Mouse (Mus musculus) hindbrain, embryonic 10.5 days (tissue): ENCODE results near the gene Lrig1. TPM values are rescaled to one million over a fixed set of nuclear protein-coding genes. Genes with fewer than 3 reads are reported as not detected.

ENCODE experiments used
- DNase-seq: peaks from one replicate; pipeline ENCODE4 v3.0.0-alpha.2; 2017; ENCODE audit warnings: low spot score
- H3K27ac ChIP-seq: fragments of 300-500 bp; sonication (generic); 2 replicates; pipeline ENCODE4 v1.5.1; 2016; ENCODE audit warnings: mild to moderate bottlenecking, moderate library complexity
- H3K27me3 ChIP-seq: fragments of 300-500 bp; sonication (generic); 2 replicates; pipeline ENCODE4 v1.6.1; 2016; ENCODE audit warnings: mild to moderate bottlenecking; ENCODE audit not compliant: poor library complexity, insufficient read depth, severe bottlenecking
- H3K36me3 ChIP-seq: fragments of 300-500 bp; sonication (generic); 2 replicates; pipeline ENCODE4 v1.6.1; 2016; ENCODE audit warnings: mild to moderate bottlenecking, moderate library complexity
- H3K4me1 ChIP-seq: fragments of 300-500 bp; sonication (generic); replicated peaks from 2 replicates; pipeline ENCODE4 v1.6.1; 2016; ENCODE audit warnings: mild to moderate bottlenecking
- H3K4me3 ChIP-seq: fragments of 300-500 bp; sonication (generic); 2 replicates; pipeline ENCODE4 v1.5.1; 2016; ENCODE audit warnings: mild to moderate bottlenecking, moderate library complexity
- H3K9me3 ChIP-seq: fragments of 300-500 bp; sonication (generic); 2 replicates; pipeline ENCODE4 v1.6.1; 2016; ENCODE audit warnings: mild to moderate bottlenecking, moderate library complexity
- WGBS: fragments of 180-500 bp; shearing (Covaris S2); methylation state at CpG from one replicate; pipeline ENCODE4 v1.1.7; 2016; 5-methylcytosine and 5-hydroxymethylcytosine counted together
- polyA plus RNA-seq: library from polyadenylated mRNA; unstranded; fragments of >200 nt; fragmentation: Nextera tagmentation; extraction: Ambion mirVana; gene quantifications from 2 replicates; pipeline ENCODE4 v1.2.1, GENCODE M21; 2016

Gene Lrig1
- 12.7 and 14.4 TPM in 2 replicates for polyA plus RNA-seq

GRCm38 (mm10) chr6:94700067-94700491 is at the start of gene Lrig1:
TSS of gene Lrig1 (minus strand) at chr6:94700158.
- Histone ChIP-seq H3K4me1 (peaks cover 66% of the 10 kb centered on the region), H3K36me3 (no peaks in the 10 kb centered on the region), H3K4me3 (peak within 1 kb of the TSS; percentile 89), H3K27me3 (peaks cover 14% of the 10 kb centered on the region), H3K9me3 (no peaks in the 10 kb centered on the region), H3K27ac (peak within 1 kb of the TSS; percentile 98)
- DNase-seq = peak; percentile 99
- under 1% methylated on average over 40 of the region's 40 CpGs for WGBS

- no peak for DNase-seq
- Histone ChIP-seq H3K9me3 (no peaks in the 10 kb centered on the region), H3K36me3 (no peaks in the 10 kb centered on the region), H3K4me1 (peaks cover 26% of the 10 kb centered on the region), H3K27ac (peak overlapping the region; percentile 75), H3K4me3 (no peak overlapping the region), H3K27me3 (no peaks in the 10 kb centered on the region; the same call in 1 of the 2 replicates)
- WGBS = 66% methylated on average over 3 of the region's 3 CpGs
Measured at GRCm38 (mm10) chr6:94749626-94750025, 49.7 kb upstream of the Lrig1 start.

- H3K9me3 ChIP-seq = no peaks in the 10 kb centered on the region
- peak overlapping the region; percentile 29; the same call in 1 of the 2 replicates for H3K27ac ChIP-seq
- DNase-seq = no peak
- H3K4me1 ChIP-seq = peaks cover 23% of the 10 kb centered on the region
- no peaks in the 10 kb centered on the region; the same call in 1 of the 2 replicates for H3K27me3 ChIP-seq
- no peak overlapping the region for H3K4me3 ChIP-seq
- H3K36me3 ChIP-seq = no peaks in the 10 kb centered on the region
- 73% methylated on average over 7 of the region's 7 CpGs for WGBS
Measured at GRCm38 (mm10) chr6:94748361-94748760, 48.4 kb upstream of the Lrig1 start.

- H3K36me3 ChIP-seq = no peaks in the 10 kb centered on the region
- no peak for DNase-seq
- H3K27ac ChIP-seq = no peak overlapping the region
- no peak overlapping the region for H3K4me3 ChIP-seq
- peaks cover 4% of the 10 kb centered on the region; the same call in 1 of the 2 replicates for H3K4me1 ChIP-seq
- H3K9me3 ChIP-seq = no peaks in the 10 kb centered on the region
- 86% methylated on average over 14 of the region's 14 CpGs for WGBS
- no peaks in the 10 kb centered on the region for H3K27me3 ChIP-seq
Measured at GRCm38 (mm10) chr6:94740117-94740729, 40.3 kb upstream of the Lrig1 start.

GRCm38 (mm10) chr6:94738647-94739046 is 38.7 kb upstream of the Lrig1 start:
- Histone ChIP-seq H3K4me1 (peaks cover 4% of the 10 kb centered on the region; the same call in 1 of the 2 replicates), H3K27me3 (no peaks in the 10 kb centered on the region), H3K27ac (no peak overlapping the region), H3K4me3 (no peak overlapping the region), H3K9me3 (no peaks in the 10 kb centered on the region), H3K36me3 (no peaks in the 10 kb centered on the region)
- DNase-seq = no peak
- WGBS = 76% methylated on average over 3 of the region's 3 CpGs

- Histone ChIP-seq H3K9me3 (no peaks in the 10 kb centered on the region), H3K4me1 (peaks cover 13% of the 10 kb centered on the region), H3K36me3 (no peaks in the 10 kb centered on the region), H3K27me3 (no peaks in the 10 kb centered on the region), H3K27ac (no peak overlapping the region), H3K4me3 (no peak overlapping the region)
- DNase-seq = no peak
- 87% methylated on average over 5 of the region's 5 CpGs for WGBS
Measured at GRCm38 (mm10) chr6:94733878-94734277, 33.9 kb upstream of the Lrig1 start.

- H3K9me3 ChIP-seq = no peaks in the 10 kb centered on the region
- no peak for DNase-seq
- H3K4me1 ChIP-seq = peaks cover 13% of the 10 kb centered on the region; the same call in 1 of the 2 replicates
- no peak overlapping the region for H3K27ac ChIP-seq
- H3K36me3 ChIP-seq = no peaks in the 10 kb centered on the region
- WGBS = 75% methylated on average over 18 of the region's 18 CpGs
- no peaks in the 10 kb centered on the region for H3K27me3 ChIP-seq
- no peak overlapping the region for H3K4me3 ChIP-seq
Measured at GRCm38 (mm10) chr6:94729847-94730246, 29.9 kb upstream of the Lrig1 start.

GRCm38 (mm10) chr6:94729132-94729531 is 29.2 kb upstream of the Lrig1 start:
- WGBS = 37% methylated on average over 3 of the region's 3 CpGs
- no peaks in the 10 kb centered on the region for H3K36me3 ChIP-seq
- DNase-seq = no peak
- H3K4me1 ChIP-seq = peaks cover 13% of the 10 kb centered on the region; the same call in 1 of the 2 replicates
- H3K27ac ChIP-seq = no peak overlapping the region
- no peaks in the 10 kb centered on the region for H3K9me3 ChIP-seq
- no peak overlapping the region for H3K4me3 ChIP-seq
- no peaks in the 10 kb centered on the region for H3K27me3 ChIP-seq

- WGBS = 79% methylated on average over 1 of the region's 1 CpGs
- Histone ChIP-seq H3K4me1 (peaks cover 7% of the 10 kb centered on the region; the same call in 1 of the 2 replicates), H3K36me3 (no peaks in the 10 kb centered on the region), H3K27me3 (no peaks in the 10 kb centered on the region), H3K27ac (no peak overlapping the region), H3K4me3 (no peak overlapping the region), H3K9me3 (no peaks in the 10 kb centered on the region)
- no peak for DNase-seq
Measured at GRCm38 (mm10) chr6:94724612-94725011, 24.7 kb upstream of the Lrig1 start.

- Histone ChIP-seq H3K4me3 (no peak overlapping the region), H3K27ac (peak overlapping the region; percentile 46; the same call in 1 of the 2 replicates), H3K36me3 (no peaks in the 10 kb centered on the region), H3K27me3 (no peaks in the 10 kb centered on the region), H3K4me1 (peaks cover 11% of the 10 kb centered on the region; the same call in 1 of the 2 replicates), H3K9me3 (no peaks in the 10 kb centered on the region)
- WGBS = 88% methylated on average over 15 of the region's 15 CpGs
- DNase-seq = no peak
Measured at GRCm38 (mm10) chr6:94718607-94719346, 18.8 kb upstream of the Lrig1 start.

- WGBS = 73% methylated on average over 7 of the region's 7 CpGs
- Histone ChIP-seq H3K27me3 (no peaks in the 10 kb centered on the region), H3K4me1 (peaks cover 11% of the 10 kb centered on the region; the same call in 1 of the 2 replicates), H3K36me3 (no peaks in the 10 kb centered on the region), H3K4me3 (no peak overlapping the region), H3K9me3 (no peaks in the 10 kb centered on the region), H3K27ac (0 out of 2 replicates have a peak overlapping the region, but pooled peaks have one; percentile 46)
- no peak for DNase-seq
Measured at GRCm38 (mm10) chr6:94717705-94718489, 17.9 kb upstream of the Lrig1 start.

GRCm38 (mm10) chr6:94715645-94715940 is 15.6 kb upstream of the Lrig1 start:
- Histone ChIP-seq H3K27ac (no peak overlapping the region), H3K27me3 (no peaks in the 10 kb centered on the region), H3K4me1 (peaks cover 11% of the 10 kb centered on the region; the same call in 1 of the 2 replicates), H3K36me3 (no peaks in the 10 kb centered on the region), H3K4me3 (no peak overlapping the region), H3K9me3 (no peaks in the 10 kb centered on the region)
- no peak for DNase-seq
- WGBS = 40% methylated on average over 4 of the region's 4 CpGs
